Mouse (Mus musculus): ENCODE data around the gene Efna5.

- TF ChIP-seq CTCF (conservative IDR thresholded peaks at IDR 0.05; ENCODE audit: insufficient read depth, insufficient read length, low read depth, low read length) (no peak), POLR2A (IDR thresholded peaks at IDR 0.05; ENCODE audit: low read depth, low read length) (no peak)
These were observed 151.2 kb downstream of the Efna5 start for GRCm38 (mm10) chr17:62729754-62730470.
